Mouse (Mus musculus) myocyte (in vitro differentiated cells): ENCODE results near the gene Cyth4.

Experiments
- MAX ChIP-seq: IDR thresholded peaks from one replicate; pipeline ENCODE4 v1.6.1; 2011; ENCODE audit warnings: low read depth, mild to moderate bottlenecking, control low read depth
- MYOG ChIP-seq, 3 experiments: IDR thresholded peaks; one replicate each; pipeline ENCODE4 v1.6.1; 2011; ENCODE audit warnings: control low read depth in 2 of 3, low read depth in 2 of 3, mild to moderate bottlenecking in 2 of 3; ENCODE audit not compliant: insufficient read length in 2 of 3, control insufficient read depth in 1 of 3, insufficient read depth in 1 of 3
- POLR2A ChIP-seq: IDR thresholded peaks from one replicate; pipeline ENCODE4 v1.6.1; 2011; ENCODE audit warnings: low read depth, mild to moderate bottlenecking, control low read depth, moderate library complexity; ENCODE audit not compliant: insufficient read length
- POLR2AphosphoS2 ChIP-seq: IDR thresholded peaks from one replicate; pipeline ENCODE4 v1.6.1; 2011; ENCODE audit warnings: low read depth, control low read depth; ENCODE audit not compliant: insufficient read length
- TCF3 ChIP-seq: IDR thresholded peaks from one replicate; pipeline ENCODE4 v1.6.1; 2011; ENCODE audit warnings: low read depth, control low read depth; ENCODE audit not compliant: insufficient read length
- USF1 ChIP-seq: IDR thresholded peaks from one replicate; pipeline ENCODE4 v1.6.1; 2011; ENCODE audit warnings: low read depth, mild to moderate bottlenecking, control low read depth, moderate library complexity

- TF ChIP-seq POLR2A: no peak
- no peak for TF ChIP-seq MYOG (IDR thresholded peaks at IDR 0.05; ENCODE audit: control insufficient read depth in 1 of 3, insufficient read depth in 1 of 3, insufficient read length in 2 of 3, low read depth in 2 of 3)
- TF ChIP-seq MAX: no peak
- no peak for TF ChIP-seq USF1
- TF ChIP-seq POLR2AphosphoS2: no peak
- no peak for TF ChIP-seq TCF3
Measured at GRCm38 (mm10) chr15:78606059-78606458, 9.2 kb downstream of the Cyth4 start.
